Mouse (Mus musculus): Measurements from ENCODE around the gene Rpl18a.

Rpl18a gene

DNA sequence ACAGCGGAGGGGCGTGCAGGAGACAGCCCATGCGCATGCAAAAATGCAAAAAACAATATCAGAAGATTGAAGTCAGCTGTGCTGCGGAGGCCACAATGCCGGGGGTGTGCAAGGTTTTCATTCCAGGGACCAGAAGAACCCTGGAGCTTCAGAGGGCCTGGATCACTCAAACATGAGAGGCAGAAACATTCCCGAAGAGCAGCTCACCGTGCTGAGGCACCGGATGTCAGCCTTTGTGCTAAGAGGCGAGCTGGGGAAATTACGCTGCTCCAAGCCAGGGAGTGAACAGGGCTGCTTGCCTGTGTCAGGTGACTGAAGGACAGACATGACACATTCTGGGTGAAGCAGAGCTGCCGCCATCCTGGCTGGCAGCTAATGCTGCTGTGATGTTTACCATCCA lies 16.7 kb downstream of the Rpl18a start:
- DNase-seq (ENCODE audit: low spot score) = no peak

GRCm38 (mm10) chr8:70880126-70880525 lies 17.1 kb downstream of the Rpl18a start:
- DNase-seq (ENCODE audit: low spot score) = no peak

DNA sequence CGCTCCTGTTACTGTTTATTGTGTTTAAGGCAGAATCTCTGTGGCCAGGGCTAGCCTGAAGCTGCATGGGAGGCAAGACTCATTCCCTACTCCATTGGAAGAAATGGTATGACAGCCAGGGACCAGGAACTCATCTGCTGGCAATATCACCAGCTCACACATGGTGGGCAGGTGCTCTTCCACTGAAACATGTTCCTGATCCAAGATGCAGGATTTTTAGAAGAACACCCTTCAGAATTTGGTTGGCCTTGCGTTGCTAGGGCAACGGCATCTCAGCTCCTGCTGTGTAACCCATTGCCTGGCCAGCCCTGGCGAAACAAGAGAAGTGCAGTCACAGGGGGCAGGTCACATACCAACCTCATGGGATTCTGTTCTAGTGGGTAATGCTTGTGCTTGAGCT lies 17.7 kb downstream of the Rpl18a start:
- no peak for DNase-seq (ENCODE audit: low spot score)

DNA sequence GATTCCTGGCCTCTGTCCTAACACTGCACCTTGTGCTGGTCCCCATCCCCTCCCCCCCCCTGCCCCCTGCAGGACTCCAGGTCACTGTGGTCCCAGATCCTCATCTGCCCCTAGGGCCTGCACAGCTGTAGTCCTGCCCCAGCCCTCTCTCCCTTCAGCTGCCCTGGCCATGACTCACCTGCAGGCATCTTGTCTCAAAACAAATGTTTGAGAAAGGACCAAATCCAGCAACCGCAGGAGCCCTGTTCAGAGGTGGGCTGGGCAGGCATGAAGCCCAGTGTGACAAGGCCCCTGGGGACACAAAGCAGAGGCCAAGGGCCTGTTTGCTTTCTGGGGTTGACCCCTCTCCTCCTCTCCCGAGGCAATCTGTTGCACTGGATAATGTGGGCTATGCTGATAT lies 19.0 kb downstream of the Rpl18a start:
- no peak for DNase-seq (ENCODE audit: low spot score)

GRCm38 (mm10) chr8:70876382-70876781 lies 20.8 kb downstream of the Rpl18a start:
- no peak for DNase-seq (ENCODE audit: low spot score)

- no peak for DNase-seq (ENCODE audit: low spot score)
Observed at GRCm38 (mm10) chr8:70874441-70874840, 22.8 kb downstream of the Rpl18a start.

DNA sequence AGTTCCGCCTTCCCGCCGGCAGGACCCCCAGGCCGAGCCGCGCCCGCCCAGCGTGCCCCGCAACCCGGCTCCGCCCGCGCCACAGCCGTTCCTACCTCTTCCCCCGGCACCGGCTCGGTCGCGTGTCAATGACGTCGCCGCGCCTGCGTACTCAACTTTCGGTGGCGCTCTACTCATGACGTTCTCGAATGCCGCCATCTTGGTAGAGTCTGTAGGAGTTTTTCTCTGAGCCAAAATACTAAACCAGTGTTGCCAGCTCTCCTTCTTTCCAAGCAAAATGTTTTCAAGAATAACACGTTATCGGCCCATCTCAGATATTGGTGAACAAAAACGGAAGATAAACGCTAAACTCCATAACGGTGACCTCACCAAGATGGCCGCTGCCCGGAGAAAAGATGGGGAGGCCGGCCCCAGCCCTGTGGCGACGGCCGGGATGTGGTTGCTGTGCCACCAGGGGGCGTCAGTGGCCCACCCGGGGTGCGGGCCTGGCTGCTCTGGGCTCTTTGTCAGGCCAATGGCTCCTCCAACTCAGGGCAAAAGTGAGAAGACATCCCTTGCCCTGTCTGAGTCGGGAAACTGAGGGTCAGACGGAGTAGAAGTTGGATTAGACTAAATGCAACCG lies 23.7 kb downstream of the Rpl18a start, which contains the start of gene Ccdc124:
Ccdc124 (minus strand) TSS at position 572 of the 622 bp plus-strand sequence.
- DNase-seq (ENCODE audit: low spot score) = peak; percentile 96

DNA sequence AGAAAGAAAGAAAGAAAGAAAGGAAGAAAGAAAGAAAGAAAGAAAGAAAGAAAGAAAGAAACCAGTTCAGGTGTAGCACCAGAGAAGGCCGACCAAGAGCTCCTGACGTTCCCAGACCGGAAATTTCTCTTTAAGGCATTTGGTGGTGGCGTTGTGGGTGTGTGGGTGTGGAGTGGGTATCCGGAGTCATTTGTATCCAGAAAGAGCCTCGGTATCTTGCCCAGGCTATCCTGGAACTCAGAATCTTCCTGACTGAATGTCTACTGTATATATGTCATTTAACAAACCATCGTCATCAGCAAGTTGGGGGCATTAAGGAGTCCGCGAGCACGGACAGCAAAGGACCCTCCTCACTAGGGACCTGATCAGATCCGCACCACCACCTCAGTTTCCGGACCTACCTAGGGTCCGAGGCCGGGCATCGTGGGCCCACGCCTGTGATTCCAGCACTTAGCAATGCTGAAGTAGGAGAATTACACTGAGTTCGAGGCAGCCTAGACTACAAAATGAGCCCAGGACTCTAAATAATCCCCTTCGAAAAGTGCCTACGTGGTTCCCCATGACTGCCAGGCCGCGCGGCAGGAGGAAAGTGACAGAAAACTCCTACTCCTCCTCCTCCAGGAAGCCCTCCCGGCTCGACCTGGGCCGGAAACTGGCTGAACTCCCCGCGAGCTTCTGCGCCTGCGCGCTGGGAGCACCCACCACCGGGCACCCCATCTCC lies 24.4 kb downstream of the Rpl18a start:
- no peak for DNase-seq (ENCODE audit: low spot score)

DNA sequence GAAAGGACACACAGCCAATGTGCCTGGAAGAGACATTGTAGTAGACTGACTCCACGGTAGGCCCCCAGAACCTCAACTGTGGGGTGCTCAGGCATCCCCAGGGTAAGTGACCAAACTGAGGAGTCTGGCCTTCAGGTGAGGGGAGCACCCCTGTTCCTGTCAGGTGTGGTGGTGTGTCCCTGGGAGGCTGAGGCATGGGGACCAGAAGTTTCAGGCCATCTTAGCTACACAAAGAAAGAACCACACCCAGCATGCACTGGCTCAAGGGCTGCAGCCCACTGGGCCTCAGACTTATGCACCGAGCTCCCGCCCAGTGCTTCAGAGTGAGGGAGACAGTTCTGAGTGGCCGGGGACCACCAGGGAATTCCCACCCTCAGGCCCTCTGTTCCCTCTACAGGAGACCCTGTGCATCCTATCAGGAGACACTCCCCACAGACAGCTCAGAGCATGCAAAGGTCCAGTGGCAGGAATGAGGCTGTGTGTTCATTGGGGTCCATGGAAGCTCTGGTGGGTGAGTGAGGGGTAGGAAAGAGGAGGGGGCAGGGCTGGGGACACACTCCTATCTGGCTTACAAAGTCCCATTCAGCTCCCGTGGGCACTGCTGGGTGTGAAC lies 25.9 kb downstream of the Rpl18a start:
- no peak for DNase-seq (ENCODE audit: low spot score)

- peak; percentile 82 for DNase-seq (ENCODE audit: low spot score)
Observed at GRCm38 (mm10) chr8:70869601-70870041, 27.6 kb downstream of the Rpl18a start.

DNA sequence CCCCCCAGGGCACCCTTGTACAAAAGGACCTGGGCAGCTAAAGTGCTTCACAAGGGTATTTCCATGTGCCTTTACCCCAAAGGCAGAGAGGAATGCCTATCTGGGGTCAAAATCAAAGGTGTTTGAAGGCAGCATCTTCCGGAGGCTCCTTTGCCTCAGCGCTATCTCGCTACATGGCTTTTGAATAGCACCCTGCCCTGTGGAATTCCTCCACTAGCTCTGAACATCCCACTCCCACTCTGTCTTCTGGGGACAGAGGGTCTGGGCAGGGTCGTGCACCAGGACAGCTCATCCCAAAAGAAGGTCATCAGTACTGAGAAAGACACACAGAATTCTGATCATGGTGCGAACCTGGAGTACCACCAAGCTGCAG lies 28.0 kb downstream of the Rpl18a start:
- DNase-seq (ENCODE audit: low spot score) = no peak

DNA sequence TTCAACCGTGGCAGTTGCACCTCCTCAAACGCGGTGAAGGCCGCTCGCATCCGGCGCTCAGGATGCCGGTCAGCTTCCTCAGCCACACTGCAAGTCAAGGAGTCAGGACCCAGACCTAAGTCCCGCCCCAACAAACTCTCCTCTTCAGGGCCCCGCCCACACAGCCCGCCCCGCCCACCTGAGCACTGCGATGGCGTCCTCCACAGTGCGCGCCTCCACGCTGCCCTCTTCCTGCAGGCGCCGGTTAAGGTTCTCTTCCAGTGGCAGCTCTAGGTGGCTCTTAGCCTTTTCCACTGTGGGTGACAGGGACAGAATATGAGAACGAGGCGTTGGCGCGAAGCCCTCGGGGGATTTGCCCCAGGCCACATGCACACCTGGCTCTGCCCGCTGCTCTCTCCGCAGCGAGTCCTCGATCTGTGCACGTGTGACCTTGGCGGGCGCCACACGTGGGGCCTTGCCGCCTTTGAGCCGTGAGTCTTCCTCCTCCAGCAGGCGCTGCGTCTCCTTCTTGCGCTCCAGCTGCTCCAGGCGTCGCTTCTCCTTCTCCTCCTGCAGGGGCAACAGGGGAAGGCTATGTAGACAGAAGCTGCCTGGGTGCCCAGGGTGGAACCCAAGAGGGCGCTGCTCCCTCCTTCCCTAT lies 28.5 kb downstream of the Rpl18a start:
- peak; percentile 57 for DNase-seq (ENCODE audit: low spot score)

DNA sequence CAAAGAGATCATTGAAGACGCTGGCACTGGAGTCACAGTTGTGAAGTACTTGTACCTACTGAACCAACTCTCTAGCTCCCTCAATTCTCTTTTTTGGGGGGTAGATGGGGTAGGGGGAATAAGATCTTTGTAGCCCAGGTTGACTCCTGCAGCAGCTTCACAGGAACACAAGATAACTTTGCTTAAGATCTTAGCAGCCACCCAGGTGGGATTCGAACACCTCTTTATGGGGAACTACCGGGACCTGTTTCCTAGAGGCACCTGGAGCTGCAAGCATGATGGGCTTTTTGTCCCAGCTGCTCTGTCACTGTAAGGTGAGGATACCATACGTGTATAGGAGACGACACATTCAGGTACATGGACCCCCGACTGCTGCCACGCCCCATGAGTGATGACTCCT lies 30.6 kb downstream of the Rpl18a start:
- no peak for DNase-seq (ENCODE audit: low spot score)

DNA sequence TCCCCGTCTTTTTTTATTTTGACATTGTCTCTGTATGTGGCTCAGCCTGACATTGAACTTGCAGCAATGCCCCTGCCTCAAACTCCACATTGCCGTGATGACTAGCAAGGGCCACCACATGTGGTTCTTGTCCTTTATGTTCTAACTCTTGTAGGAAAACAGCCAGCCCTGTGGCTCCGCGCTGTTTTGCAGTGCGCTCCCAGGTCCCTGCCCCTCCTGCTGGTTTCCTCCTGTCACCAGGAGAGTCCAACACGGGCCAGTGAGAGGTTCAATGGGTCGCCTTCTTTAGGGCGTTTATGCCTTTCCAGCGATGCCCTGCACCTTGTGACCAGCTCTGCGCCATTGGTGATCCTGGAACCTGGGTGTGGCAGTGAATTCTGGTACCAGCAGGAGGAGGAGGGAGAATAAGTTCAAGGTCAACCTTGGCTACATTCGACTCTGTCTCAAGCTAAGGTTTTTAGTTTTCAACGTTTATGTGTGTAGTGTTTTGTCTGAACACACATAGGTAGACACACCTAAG lies 31.2 kb downstream of the Rpl18a start:
- no peak for DNase-seq (ENCODE audit: low spot score)

DNA sequence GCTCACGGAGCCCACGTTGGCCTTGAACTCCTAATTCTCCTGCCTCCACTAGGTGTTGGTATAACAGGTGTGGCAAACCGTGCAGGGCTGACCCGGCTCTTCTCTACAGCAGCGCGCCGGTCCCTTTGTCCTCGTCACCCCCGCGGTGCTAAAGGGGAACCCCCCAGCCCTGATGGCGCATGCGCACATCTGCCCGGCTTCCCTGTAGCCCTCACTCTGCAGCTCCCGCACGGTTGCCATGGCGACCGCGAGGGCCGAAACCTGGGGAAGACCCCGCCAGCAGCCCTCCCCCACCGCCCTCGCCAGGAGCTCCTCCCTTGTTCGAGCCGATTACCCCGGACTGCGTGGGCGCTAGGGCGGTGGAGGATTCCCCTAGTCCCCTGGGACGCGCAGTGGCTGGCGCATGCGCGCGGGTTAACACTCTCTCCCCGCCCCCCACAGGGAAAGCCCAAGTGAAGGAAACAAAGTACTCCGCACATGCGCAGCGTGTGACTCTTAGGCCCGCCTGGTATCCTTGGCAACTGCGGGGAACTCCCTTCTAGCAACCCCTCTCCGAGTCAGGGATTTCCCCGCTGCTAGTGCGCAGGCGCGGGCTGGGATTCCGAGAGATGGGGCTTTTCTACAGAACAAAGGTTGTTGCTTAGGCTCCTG lies 31.7 kb downstream of the Rpl18a start:
- peak; percentile 99 for DNase-seq (ENCODE audit: low spot score)

- DNase-seq (ENCODE audit: low spot score) = no peak
Observed at GRCm38 (mm10) chr8:70864712-70865221, 32.4 kb downstream of the Rpl18a start.

DNA sequence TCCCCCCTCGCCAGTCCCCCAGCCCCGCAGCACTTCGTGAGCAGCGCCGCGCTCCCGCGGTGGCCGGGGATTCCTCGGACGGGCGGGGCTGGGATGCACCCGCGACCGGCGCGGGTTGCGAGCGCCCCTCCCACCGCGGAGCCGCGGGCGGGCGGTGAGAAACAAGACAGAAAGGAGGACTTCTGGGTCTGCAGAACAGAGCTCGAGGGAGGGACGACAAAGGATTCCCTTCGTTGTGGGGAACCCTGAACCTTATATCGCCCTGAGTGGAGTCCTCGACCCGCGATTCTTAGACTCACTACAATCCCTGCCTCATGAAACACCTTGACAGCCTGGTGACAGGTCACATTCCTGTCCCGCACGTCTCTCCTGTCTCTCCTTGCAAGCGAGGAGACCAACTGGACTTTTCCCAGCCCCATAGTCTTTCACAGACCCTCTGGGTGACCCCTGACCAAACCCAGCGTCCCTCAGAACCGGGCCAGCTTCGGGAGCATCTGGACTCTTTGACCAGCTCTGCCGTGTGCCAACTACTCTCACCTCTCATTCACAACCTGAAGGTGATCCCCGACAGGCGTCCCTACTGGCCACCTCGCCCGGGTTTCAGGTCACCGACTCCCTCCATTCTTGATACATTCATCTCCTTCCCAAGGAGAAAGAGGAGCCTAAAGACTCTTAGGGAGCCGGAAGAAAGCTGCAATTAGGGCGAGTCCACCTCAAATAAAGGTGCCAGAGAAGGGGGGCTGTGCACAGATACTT lies 33.1 kb downstream of the Rpl18a start:
- DNase-seq (ENCODE audit: low spot score) = no peak

- DNase-seq (ENCODE audit: low spot score) = no peak
Observed at GRCm38 (mm10) chr8:70862824-70863641, 34.2 kb downstream of the Rpl18a start, which contains the start of gene Kcnn1. Gene Kcnn1, minus strand, starts transcription at chr8:70863258.

- DNase-seq (ENCODE audit: low spot score) = no peak
Observed at GRCm38 (mm10) chr8:70857516-70857915, 39.7 kb downstream of the Rpl18a start.

GRCm38 (mm10) chr8:70856541-70857197 lies 40.5 kb downstream of the Rpl18a start:
- DNase-seq (ENCODE audit: low spot score) = peak; percentile 70
